Mouse (Mus musculus) embryonic stem cell, embryonic (primary cell): ENCODE measurements at regions not wholly inside any gene's neighbourhood (a gene's known extent, or its start where the extent isn't known, plus 50 kb on each side); places are given as distances from the start of the nearest gene placed in this dataset.

ENCODE experiments used
- CTCF ChIA-PET, 4 experiments: fragments of 300-600 bp in 2 of 4; fragments of 350-600 bp in 2 of 4; sonication (Branson Sonifier 250); formaldehyde crosslinking; loops; one replicate each; lab custom pipeline; 2022; ENCODE audit warnings: inconsistent platforms in 2 of 4; lab: Charles Lee
- POLR2A ChIA-PET, 4 experiments: fragments of 300-600 bp in 2 of 4; fragments of 350-600 bp in 2 of 4; sonication (Branson Sonifier 250); formaldehyde crosslinking; loops; one replicate each; lab custom pipeline; 2022; ENCODE audit warnings: antibody characterized with exemption in 4 of 4, inconsistent platforms in 1 of 4; lab: Charles Lee

- ChIA-PET POLR2A (no interaction called here), CTCF (interaction anchor here in 1 of 4 experiments (0.6 kb wide), 1 partner anchor 214 kb away, joined by 3 read pairs; no protein-coding TSS in a partner anchor)
Measured at GRCm38 (mm10) chr14:11417857-11418256, 61.3 kb upstream of the Gm3839 start.

GRCm38 (mm10) chr14:11422306-11422705 lies 65.8 kb upstream of the Gm3839 start:
- CTCF ChIA-PET: no interaction called here
- POLR2A ChIA-PET: interaction anchor here in 1 of 4 experiments (1.2 kb wide), 1 partner anchor 12 kb away, joined by 3 read pairs; no protein-coding TSS in a partner anchor

- POLR2A ChIA-PET: interaction anchor here in 1 of 4 experiments (0.6 kb wide), 1 partner anchor 748 kb away, joined by 6 read pairs; no protein-coding TSS in a partner anchor
- CTCF ChIA-PET: no interaction called here
Measured at GRCm38 (mm10) chr14:11428256-11429240, 72.0 kb upstream of the Gm3839 start.

GRCm38 (mm10) chr14:11435166-11435784 lies 78.7 kb upstream of the Gm3839 start:
- CTCF ChIA-PET: no interaction called here
- POLR2A ChIA-PET: interaction anchor here in 1 of 4 experiments (1.3 kb wide), 1 partner anchor 22 kb away, joined by 3 read pairs; no protein-coding TSS in a partner anchor

GRCm38 (mm10) chr14:11438611-11439010 lies 82.1 kb upstream of the Gm3839 start:
- ChIA-PET POLR2A (interaction anchor here in 2 of 4 experiments (0.7 to 1.3 kb wide), 2 partner anchors 18 to 126 kb away, joined by 3 read pairs; no protein-coding TSS in a partner anchor), CTCF (no interaction called here)

GRCm38 (mm10) chr14:11440176-11440575 lies 83.7 kb upstream of the Gm3839 start:
- CTCF ChIA-PET: no interaction called here
- POLR2A ChIA-PET: interaction anchor here in 1 of 4 experiments (0.6 kb wide), 1 partner anchor 256 kb away, joined by 3 read pairs; no protein-coding TSS in a partner anchor

GRCm38 (mm10) chr14:11449958-11450357 lies 93.4 kb upstream of the Gm3839 start:
- ChIA-PET POLR2A (no interaction called here), CTCF (no interaction called here)

GRCm38 (mm10) chr14:11477731-11478130 lies 75.6 kb upstream of the Ptprg start:
- ChIA-PET POLR2A (no interaction called here), CTCF (interaction anchor here in 2 of 4 experiments (0.6 to 1.3 kb wide), 2 partner anchors 148 to 727 kb away, joined by 3 read pairs; no protein-coding TSS in a partner anchor)

GRCm38 (mm10) chr14:11482151-11482550 lies 71.2 kb upstream of the Ptprg start:
- POLR2A ChIA-PET: interaction anchor here in 3 of 4 experiments (0.7 to 1.6 kb wide), 9 partner anchors 19 to 341 kb away, joined by 3 to 5 read pairs (median 3); no protein-coding TSS in a partner anchor
- CTCF ChIA-PET: interaction anchor here in 2 of 4 experiments (0.6 to 0.7 kb wide), 2 partner anchors 662 to 1455 kb away, joined by 3 to 4 read pairs; no protein-coding TSS in a partner anchor

- ChIA-PET CTCF (no interaction called here), POLR2A (no interaction called here)
Measured at GRCm38 (mm10) chr14:11486287-11486686, 67.0 kb upstream of the Ptprg start.

GRCm38 (mm10) chr14:11501744-11502143 lies 51.6 kb upstream of the Ptprg start:
- POLR2A ChIA-PET: interaction anchor here in 1 of 4 experiments (0.7 to 0.9 kb wide), 2 partner anchors 19 to 606 kb away, joined by 3 read pairs; no protein-coding TSS in a partner anchor
- CTCF ChIA-PET: no interaction called here

GRCm38 (mm10) chr14:11503156-11503555 lies 50.2 kb upstream of the Ptprg start:
- CTCF ChIA-PET: no interaction called here
- POLR2A ChIA-PET: interaction anchor here in 2 of 4 experiments (0.6 to 1.2 kb wide), 2 partner anchors 22 to 31 kb away, joined by 3 to 4 read pairs; no protein-coding TSS in a partner anchor
